Mouse (Mus musculus) heart, adult 10 weeks (tissue): ENCODE data around the gene Gm20897. TPM values are rescaled to one million over a fixed set of nuclear protein-coding genes. Genes with fewer than 3 reads are reported as not detected.

Source experiments
- polyA plus RNA-seq: library from polyadenylated mRNA; stranded (reverse); fragments of 350-450 nt; fragmentation: Illumina TruSeq; extraction: RNeasy Lipid Tissue Mini Kit (QIAGEN cat#74804); gene quantifications from one replicate; pipeline ENCODE4 v1.2.3, GENCODE M21; 2014; ENCODE audit warnings: low read depth, low replicate concordance

The Gm20897 gene
- polyA plus RNA-seq = not detected

DNA sequence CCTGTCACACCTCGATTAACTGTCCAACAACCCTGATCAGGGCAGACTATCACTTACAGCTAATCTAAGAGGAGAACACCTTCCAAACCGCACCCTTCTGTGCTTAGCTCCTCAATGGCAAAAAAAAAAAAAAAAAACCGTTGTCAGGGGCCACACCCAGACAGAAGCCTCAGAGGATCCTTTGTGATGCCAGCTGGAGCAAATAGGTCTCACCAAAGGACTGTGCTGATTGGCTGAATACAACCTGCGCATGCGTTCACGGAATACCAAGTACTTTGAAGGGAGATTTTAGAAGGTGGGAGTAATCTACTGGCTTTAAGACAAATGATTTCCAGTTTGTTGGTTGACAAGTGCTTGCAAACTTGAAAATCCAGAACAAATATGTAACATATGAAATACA is at the start of gene Gm20897:
Gene Gm20897, minus strand, starts transcription at position 101 of the 400 bp plus-strand sequence.

Other genes with a start within 250 kb of the Gm20897 start
- gene Gm21732, start 73.5 kb upstream of the Gm20897 start, polyA plus RNA-seq = not detected